Mouse (Mus musculus) cortical plate, adult 2 months (tissue): ENCODE data around the gene Hoxa5.

ENCODE experiments used
- CTCF ChIP-seq: fragments of 200-500 bp; IDR thresholded peaks from 2 replicates; pipeline ENCODE4 v1.5.1; 2011; ENCODE audit warnings: mild to moderate bottlenecking, control low read depth, low read length; ENCODE audit not compliant: insufficient read depth; ENCODE audit errors: extremely low read depth
- POLR2A ChIP-seq: fragments of 200-500 bp; IDR thresholded peaks from 2 replicates; pipeline ENCODE4 v1.6.1; 2011; ENCODE audit warnings: mild to moderate bottlenecking, low read length, control low read depth; ENCODE audit not compliant: insufficient read depth; ENCODE audit errors: extremely low read depth

DNA sequence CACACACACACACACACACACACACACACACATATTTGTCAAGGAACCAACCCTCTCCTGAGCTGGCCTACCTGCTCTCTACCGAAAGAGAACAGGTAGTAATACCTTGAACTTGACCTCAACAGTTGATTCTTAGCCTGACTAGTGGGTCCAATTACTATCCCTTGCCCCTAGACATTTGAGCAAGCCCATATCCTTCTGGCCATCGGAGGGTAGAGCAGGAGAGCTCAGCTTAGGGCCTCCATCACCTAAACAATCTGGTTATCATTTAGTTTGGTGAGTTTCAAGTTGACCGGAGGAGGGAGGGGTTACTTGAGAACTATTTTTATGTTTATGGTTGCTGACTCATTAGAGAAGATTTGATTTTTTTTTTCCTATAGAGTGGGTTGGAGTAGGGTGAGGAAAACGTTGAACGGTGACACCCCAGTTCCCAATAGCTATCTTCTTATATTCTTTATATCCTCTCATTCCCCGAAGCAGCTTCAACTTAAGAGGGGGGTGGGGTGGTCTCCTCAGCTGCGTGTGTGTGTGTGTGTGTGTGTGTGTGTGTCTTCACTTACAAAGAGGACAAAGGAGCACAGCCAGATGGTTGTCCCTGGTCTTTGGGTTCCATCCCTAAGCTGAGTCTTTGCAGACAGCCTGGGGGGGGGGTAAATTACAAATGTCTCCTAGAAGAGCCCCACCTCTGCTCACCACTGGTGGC is 46.9 kb upstream of the Hoxa5 start:
- TF ChIP-seq CTCF (no peak), POLR2A (no peak)
